Mouse (Mus musculus): ENCODE results near the gene Stap2. TPM values are rescaled to one million over a fixed set of nuclear protein-coding genes. Genes with fewer than 3 reads are reported as not detected.
A peak's percentile ranks its signal among the peaks of the same experiment; 100 is the strongest.

Stap2 gene
- polyA plus RNA-seq, 1 experiment from 2014 or later: 25.9 TPM

GRCm38 (mm10) chr17:56015293-56015692 lies 9.9 kb upstream of the Stap2 start:
- H3K4me3 ChIP-seq (ENCODE audit: low read depth, low read length): no peak overlapping the region
- H3K27ac ChIP-seq (ENCODE audit: low read depth): no peak overlapping the region
- no peaks in the 10 kb centered on the region for H3K27me3 ChIP-seq (replicated peaks; ENCODE audit: control insufficient read depth, insufficient read depth, low read length)
- peaks cover 3% of the 10 kb centered on the region for H3K4me1 ChIP-seq (replicated peaks; ENCODE audit: control insufficient read depth, insufficient read depth, low read length)
- ATAC-seq (replicated peaks; ENCODE audit: low FRiP score, low TSS enrichment, low read depth) (no peak), DNase-seq (ENCODE audit: low spot score) (no peak)
- H3K9ac ChIP-seq (ENCODE audit: low read length): no peak overlapping the region
- H3K9me3 ChIP-seq (ENCODE audit: control insufficient read depth, low read length): no peaks in the 10 kb centered on the region
- no peak overlapping the region for H3K4me2 ChIP-seq (ENCODE audit: low read length)
- WGBS: 94% methylated on average over 9 of the region's 9 CpGs
- peaks cover 86% of the 10 kb centered on the region for H3K36me3 ChIP-seq (ENCODE audit: control insufficient read depth, insufficient read depth, low read length)

- Histone ChIP-seq H3K9me3 (ENCODE audit: control insufficient read depth, low read length) (no peaks in the 10 kb centered on the region), H3K9ac (ENCODE audit: low read length) (no peak overlapping the region)
Measured at GRCm38 (mm10) chr17:56011441-56011840, 6.1 kb upstream of the Stap2 start.

GRCm38 (mm10) chr17:56010681-56011080 lies 5.3 kb upstream of the Stap2 start:
- no peaks in the 10 kb centered on the region for H3K27me3 ChIP-seq (replicated peaks; ENCODE audit: control insufficient read depth, insufficient read depth, low read length)
- WGBS: 17% methylated on average over 9 of the region's 9 CpGs
- H3K9me3 ChIP-seq (ENCODE audit: control insufficient read depth, low read length): no peaks in the 10 kb centered on the region
- DNase-seq (ENCODE audit: low spot score) (peak; percentile 92), ATAC-seq (replicated peaks; ENCODE audit: low FRiP score, low TSS enrichment, low read depth) (no peak)
- H3K4me3 ChIP-seq (ENCODE audit: low read depth, low read length): peak overlapping the region; percentile 94; the same call in 1 of the 2 replicates
- peaks cover 41% of the 10 kb centered on the region for H3K36me3 ChIP-seq (ENCODE audit: control insufficient read depth, insufficient read depth, low read length)
- peak overlapping the region; percentile 100 for H3K4me2 ChIP-seq (ENCODE audit: low read length)
- H3K4me1 ChIP-seq (replicated peaks; ENCODE audit: control insufficient read depth, insufficient read depth, low read length): peaks cover 20% of the 10 kb centered on the region
- no peak overlapping the region for H3K27ac ChIP-seq (ENCODE audit: low read depth)
- no peak overlapping the region for H3K9ac ChIP-seq (ENCODE audit: low read length)

More at GRCm38 (mm10) chr17:56011441-56011840, 6.1 kb upstream of the Stap2 start:
- ATAC-seq (replicated peaks; ENCODE audit: low FRiP score, low TSS enrichment, low read depth): no peak
- DNase-seq (ENCODE audit: low spot score): no peak
- 86% methylated on average over 7 of the region's 7 CpGs for WGBS
- Histone ChIP-seq H3K27ac (ENCODE audit: low read depth) (no peak overlapping the region), H3K4me2 (ENCODE audit: low read length) (no peak overlapping the region), H3K4me1 (replicated peaks; ENCODE audit: control insufficient read depth, insufficient read depth, low read length) (peaks cover 20% of the 10 kb centered on the region), H3K27me3 (replicated peaks; ENCODE audit: control insufficient read depth, insufficient read depth, low read length) (no peaks in the 10 kb centered on the region), H3K4me3 (ENCODE audit: low read depth, low read length) (no peak overlapping the region), H3K36me3 (ENCODE audit: control insufficient read depth, insufficient read depth, low read length) (peaks cover 49% of the 10 kb centered on the region)

GRCm38 (mm10) chr17:56010255-56010654 lies 4.9 kb upstream of the Stap2 start:
- no peak for DNase-seq (ENCODE audit: low spot score)
- peak overlapping the region; percentile 94 for H3K4me3 ChIP-seq (ENCODE audit: low read depth, low read length)
- 66% methylated on average over 14 of the region's 14 CpGs for WGBS
- peaks cover 37% of the 10 kb centered on the region for H3K36me3 ChIP-seq (ENCODE audit: control insufficient read depth, insufficient read depth, low read length)
- H3K9ac ChIP-seq (ENCODE audit: low read length): peak overlapping the region; percentile 22; the same call in 1 of the 2 replicates
- no peaks in the 10 kb centered on the region for H3K9me3 ChIP-seq (ENCODE audit: control insufficient read depth, low read length)
- H3K27me3 ChIP-seq (replicated peaks; ENCODE audit: control insufficient read depth, insufficient read depth, low read length): no peaks in the 10 kb centered on the region
- H3K4me2 ChIP-seq (ENCODE audit: low read length): peak overlapping the region; percentile 100
- H3K4me1 ChIP-seq (replicated peaks; ENCODE audit: control insufficient read depth, insufficient read depth, low read length): peaks cover 20% of the 10 kb centered on the region
- no peak for ATAC-seq (replicated peaks; ENCODE audit: low FRiP score, low TSS enrichment, low read depth)
- H3K27ac ChIP-seq (ENCODE audit: low read depth): no peak overlapping the region

DNA sequence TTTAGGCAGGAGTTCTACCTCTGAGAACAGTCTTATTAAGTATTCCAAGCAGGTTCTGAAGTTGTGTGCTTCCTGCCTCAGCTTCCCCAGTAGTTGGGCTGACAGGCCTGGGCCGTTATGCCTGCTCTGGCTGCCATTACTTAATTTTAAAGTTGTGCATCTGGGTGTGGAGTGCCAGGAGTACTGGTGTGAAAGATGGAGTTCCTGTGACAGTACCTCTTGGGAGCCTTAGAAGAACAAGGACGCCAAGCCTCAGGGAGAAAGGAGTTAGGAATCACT lies 4.5 kb upstream of the Stap2 start:
- ATAC-seq (replicated peaks; ENCODE audit: low FRiP score, low TSS enrichment, low read depth) (no peak), DNase-seq (ENCODE audit: low spot score) (no peak)
- Histone ChIP-seq H3K36me3 (ENCODE audit: control insufficient read depth, insufficient read depth, low read length) (peaks cover 33% of the 10 kb centered on the region), H3K4me1 (replicated peaks; ENCODE audit: control insufficient read depth, insufficient read depth, low read length) (peaks cover 20% of the 10 kb centered on the region), H3K9me3 (ENCODE audit: control insufficient read depth, low read length) (no peaks in the 10 kb centered on the region), H3K4me3 (ENCODE audit: low read depth, low read length) (peak overlapping the region; percentile 94), H3K4me2 (ENCODE audit: low read length) (peak overlapping the region; percentile 100), H3K9ac (ENCODE audit: low read length) (peak overlapping the region; percentile 70), H3K27ac (ENCODE audit: low read depth) (no peak overlapping the region), H3K27me3 (replicated peaks; ENCODE audit: control insufficient read depth, insufficient read depth, low read length) (no peaks in the 10 kb centered on the region)
- 35% methylated on average over 2 of the region's 2 CpGs for WGBS

- ATAC-seq (replicated peaks; ENCODE audit: low FRiP score, low TSS enrichment, low read depth) (peak; percentile 88), DNase-seq (ENCODE audit: low spot score) (peak; percentile 91)
- Histone ChIP-seq H3K27ac (ENCODE audit: low read depth) (peak overlapping the region; percentile 87), H3K27me3 (replicated peaks; ENCODE audit: control insufficient read depth, insufficient read depth, low read length) (no peaks in the 10 kb centered on the region), H3K9ac (ENCODE audit: low read length) (peak overlapping the region; percentile 70), H3K36me3 (ENCODE audit: control insufficient read depth, insufficient read depth, low read length) (peaks cover 30% of the 10 kb centered on the region), H3K4me2 (ENCODE audit: low read length) (peak overlapping the region; percentile 100), H3K9me3 (ENCODE audit: control insufficient read depth, low read length) (no peaks in the 10 kb centered on the region), H3K4me1 (replicated peaks; ENCODE audit: control insufficient read depth, insufficient read depth, low read length) (peaks cover 20% of the 10 kb centered on the region), H3K4me3 (ENCODE audit: low read depth, low read length) (peak overlapping the region; percentile 94)
- WGBS: under 1% methylated on average over 62 of the region's 62 CpGs
Measured at GRCm38 (mm10) chr17:56009088-56009961, 3.9 kb upstream of the Stap2 start.

DNA sequence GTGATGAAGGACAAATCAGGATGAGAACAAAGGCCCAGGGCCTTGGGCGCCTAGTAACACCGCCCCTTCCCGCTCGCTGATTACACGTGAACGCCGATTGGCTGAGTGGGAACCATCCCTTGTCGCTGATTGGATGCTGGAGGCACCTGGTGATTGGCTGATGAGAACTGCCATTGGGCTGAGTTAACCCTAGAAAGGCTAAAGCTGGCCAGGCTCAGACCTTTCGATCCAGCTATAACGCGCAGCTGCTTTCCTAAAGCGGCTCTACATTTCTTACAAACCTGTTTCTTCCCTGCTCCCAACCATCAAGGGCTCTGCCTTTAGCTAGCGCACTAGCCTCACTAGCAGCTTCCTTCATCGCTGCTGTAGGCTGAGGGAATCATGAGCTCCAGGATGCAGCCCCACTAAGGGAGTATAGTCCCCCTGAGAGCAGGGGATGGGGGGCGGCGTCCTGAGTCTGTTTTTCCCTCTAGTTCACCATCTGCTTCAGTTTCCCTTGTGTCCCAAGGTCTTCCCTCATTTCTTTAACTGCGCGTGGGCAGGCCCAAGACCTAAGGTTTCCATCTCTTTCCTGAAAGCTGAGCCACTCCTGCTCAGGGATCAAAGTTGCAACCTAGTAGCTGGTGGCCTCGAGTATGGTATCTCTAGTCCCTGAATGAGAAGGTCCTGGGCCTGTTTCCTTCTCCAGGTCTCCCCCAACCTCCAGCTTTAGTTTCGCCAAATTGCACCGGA lies 3.1 kb upstream of the Stap2 start:
- Histone ChIP-seq H3K27me3 (replicated peaks; ENCODE audit: control insufficient read depth, insufficient read depth, low read length) (no peaks in the 10 kb centered on the region), H3K4me1 (replicated peaks; ENCODE audit: control insufficient read depth, insufficient read depth, low read length) (peaks cover 20% of the 10 kb centered on the region), H3K9me3 (ENCODE audit: control insufficient read depth, low read length) (no peaks in the 10 kb centered on the region), H3K27ac (ENCODE audit: low read depth) (peak overlapping the region; percentile 87), H3K4me2 (ENCODE audit: low read length) (peak overlapping the region; percentile 100), H3K9ac (ENCODE audit: low read length) (peak overlapping the region; percentile 70), H3K36me3 (ENCODE audit: control insufficient read depth, insufficient read depth, low read length) (peaks cover 26% of the 10 kb centered on the region), H3K4me3 (ENCODE audit: low read depth, low read length) (peak overlapping the region; percentile 94)
- ATAC-seq (replicated peaks; ENCODE audit: low FRiP score, low TSS enrichment, low read depth) (peak; percentile 92), DNase-seq (ENCODE audit: low spot score) (peak; percentile 94)
- WGBS: 1% methylated on average over 21 of the region's 21 CpGs

DNA sequence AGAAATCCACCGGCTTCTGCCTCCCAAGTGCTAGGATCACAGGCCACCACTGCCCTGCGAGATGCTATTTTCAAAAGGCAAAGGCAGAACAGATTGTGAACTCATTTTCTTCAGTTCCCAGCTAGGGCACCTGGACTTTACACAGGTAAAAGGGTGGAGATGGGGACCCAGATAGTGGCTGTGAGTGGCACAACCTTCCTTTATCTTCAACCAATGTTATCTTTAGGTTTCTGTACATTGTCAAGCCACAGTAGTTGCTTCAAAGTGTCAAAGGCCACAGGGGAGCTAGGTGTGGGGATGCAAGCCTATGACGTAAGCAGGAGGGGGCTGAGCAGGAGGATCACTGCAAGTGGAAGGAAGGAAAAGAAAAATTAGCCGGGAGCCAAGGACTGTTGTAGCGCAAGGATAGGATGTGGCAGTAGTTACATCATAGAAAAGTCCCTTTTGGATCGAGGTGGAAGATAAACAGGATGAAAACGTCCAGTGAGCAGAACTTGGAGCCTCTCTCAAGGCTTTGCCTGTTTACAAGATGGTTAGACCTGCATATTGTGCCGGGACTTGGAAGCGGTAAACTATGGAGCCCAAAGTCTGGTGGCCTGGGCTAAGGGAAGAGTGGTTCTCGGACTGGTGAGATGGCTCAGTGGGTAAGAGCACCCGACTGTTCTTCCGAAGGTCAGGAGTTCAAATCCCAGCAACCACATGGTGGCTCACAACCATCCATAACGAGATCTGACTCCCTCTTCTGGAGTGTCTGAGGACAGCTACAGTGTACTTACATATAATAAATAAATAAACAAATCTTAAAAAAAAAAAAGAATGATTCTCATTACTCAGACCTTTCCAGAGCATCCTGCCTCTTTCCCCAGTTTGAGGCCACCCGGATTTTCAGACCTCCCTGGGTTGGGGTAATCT lies 2.3 kb upstream of the Stap2 start:
- WGBS: 20% methylated on average over 13 of the region's 14 CpGs
- no peaks in the 10 kb centered on the region for H3K27me3 ChIP-seq (replicated peaks; ENCODE audit: control insufficient read depth, insufficient read depth, low read length)
- H3K36me3 ChIP-seq (ENCODE audit: control insufficient read depth, insufficient read depth, low read length): peaks cover 20% of the 10 kb centered on the region
- H3K9ac ChIP-seq (ENCODE audit: low read length): peak overlapping the region; percentile 40
- ATAC-seq (replicated peaks; ENCODE audit: low FRiP score, low TSS enrichment, low read depth) (peak; percentile 33), DNase-seq (ENCODE audit: low spot score) (peak; percentile 69)
- H3K4me2 ChIP-seq (ENCODE audit: low read length): peak overlapping the region; percentile 100
- peak overlapping the region; percentile 94 for H3K4me3 ChIP-seq (ENCODE audit: low read depth, low read length)
- no peaks in the 10 kb centered on the region for H3K9me3 ChIP-seq (ENCODE audit: control insufficient read depth, low read length)
- peaks cover 20% of the 10 kb centered on the region for H3K4me1 ChIP-seq (replicated peaks; ENCODE audit: control insufficient read depth, insufficient read depth, low read length)
- peak overlapping the region; percentile 87 for H3K27ac ChIP-seq (ENCODE audit: low read depth)
